Mouse (Mus musculus) right cerebral cortex, adult 2 months (tissue): Measurements from ENCODE around the gene Ksr1.

Source experiments
- DNase-seq, 2 experiments: peaks; one replicate each; pipeline ENCODE4 v3.0.0; 2021 to 2022; ENCODE audit warnings: low spot score in 2 of 2

The Ksr1 gene

DNA sequence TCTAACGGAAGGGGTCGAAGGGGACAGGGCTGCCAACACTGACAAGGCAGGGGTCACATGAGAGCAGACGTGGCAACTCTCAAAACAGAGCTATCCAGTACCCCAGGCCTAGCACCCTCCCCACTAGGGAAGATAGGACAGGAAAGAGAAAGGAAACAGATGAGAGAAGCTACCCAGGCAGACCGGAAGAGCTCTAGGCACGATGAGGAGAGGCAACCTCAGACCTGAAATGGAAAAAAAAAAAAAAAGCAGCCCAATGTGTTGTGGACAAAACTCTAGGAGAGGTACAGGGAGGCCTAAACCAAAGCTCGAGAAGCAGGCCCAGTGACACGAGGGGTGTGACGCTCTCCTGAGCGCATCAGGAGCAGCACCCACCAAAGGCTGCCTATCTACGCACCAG is 23.7 kb downstream of the Ksr1 start:
- no peak for DNase-seq

DNA sequence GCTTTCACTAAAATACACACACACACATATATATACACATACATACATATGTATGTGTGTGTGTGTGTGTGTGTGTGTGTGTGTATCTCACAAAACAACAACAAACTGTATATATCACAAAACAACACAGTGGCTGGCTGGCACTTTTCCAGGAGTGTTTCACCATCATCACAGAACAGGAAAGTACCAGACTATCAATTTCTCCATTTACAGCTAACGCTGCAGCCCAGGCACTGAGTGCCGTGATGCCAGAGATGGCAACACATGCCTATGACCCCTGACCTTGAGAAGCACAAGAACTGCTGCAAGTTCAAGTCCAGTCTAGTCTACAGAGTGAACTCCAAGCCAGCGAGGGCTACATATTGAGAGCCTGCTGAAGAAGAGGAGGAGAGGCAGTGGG is 26.1 kb downstream of the Ksr1 start:
- DNase-seq, result no peak

DNA sequence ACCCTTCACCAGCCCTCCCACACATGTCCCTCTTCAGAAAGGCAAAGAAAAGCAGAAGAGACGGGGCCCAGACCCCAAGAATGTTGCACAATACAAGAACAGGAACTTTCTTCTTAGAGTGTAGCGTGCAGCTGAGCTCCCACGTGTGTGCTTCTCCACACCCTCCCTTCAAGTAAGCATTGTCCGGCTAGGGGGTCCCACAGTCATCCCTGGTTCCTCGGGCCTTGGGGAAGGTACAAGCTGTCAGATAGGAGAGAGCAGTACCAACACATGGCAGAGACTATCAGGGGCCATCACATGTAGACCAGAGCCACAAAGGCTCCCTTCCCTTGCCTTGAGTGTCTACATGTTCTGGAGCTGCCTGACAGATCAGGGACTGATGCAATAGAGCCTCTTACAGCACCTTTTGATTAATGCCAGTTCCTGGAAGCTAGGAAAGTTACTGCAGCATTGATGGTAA is 27.3 kb downstream of the Ksr1 start:
- no peak for DNase-seq

DNA sequence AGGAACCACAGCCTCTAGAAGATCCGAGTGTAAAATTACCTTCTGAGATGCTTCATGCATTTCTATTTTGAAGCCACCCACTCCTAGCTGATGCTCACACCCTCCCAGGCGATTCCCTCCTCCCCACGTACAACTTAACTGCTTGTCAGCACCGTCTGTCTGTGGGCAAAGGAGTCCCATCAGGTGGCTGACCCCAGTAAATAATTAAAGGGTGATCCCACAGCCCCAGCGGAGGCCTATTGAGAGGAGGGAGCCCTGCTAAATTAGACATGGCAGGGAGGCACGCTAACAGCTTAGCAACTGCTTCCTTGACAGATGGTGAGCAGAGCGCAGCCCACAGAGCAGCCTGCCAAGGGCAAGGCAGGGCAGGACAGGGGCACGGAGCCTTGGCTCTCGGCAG is 29.5 kb downstream of the Ksr1 start:
- peak; percentile 63 to 69 for DNase-seq

DNA sequence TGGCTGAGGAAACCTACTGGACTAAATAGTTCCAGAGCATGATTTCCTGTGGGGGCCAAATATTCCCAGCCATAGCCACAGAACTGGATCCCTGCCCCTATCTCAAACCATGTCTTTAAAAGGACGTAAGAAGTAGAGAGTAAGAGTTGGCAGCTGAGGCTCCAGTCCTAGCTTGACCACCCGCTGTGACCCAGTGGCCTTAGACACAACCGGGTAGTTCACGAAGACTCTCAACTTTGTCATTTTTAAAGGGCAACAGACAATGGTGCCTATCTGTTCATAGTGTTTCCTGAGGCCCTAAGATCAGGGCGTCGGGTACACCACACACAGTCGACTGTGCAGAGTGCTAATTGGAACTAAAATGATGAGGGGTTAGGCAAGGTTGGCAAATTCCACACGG is 30.5 kb downstream of the Ksr1 start:
- no peak for DNase-seq

DNA sequence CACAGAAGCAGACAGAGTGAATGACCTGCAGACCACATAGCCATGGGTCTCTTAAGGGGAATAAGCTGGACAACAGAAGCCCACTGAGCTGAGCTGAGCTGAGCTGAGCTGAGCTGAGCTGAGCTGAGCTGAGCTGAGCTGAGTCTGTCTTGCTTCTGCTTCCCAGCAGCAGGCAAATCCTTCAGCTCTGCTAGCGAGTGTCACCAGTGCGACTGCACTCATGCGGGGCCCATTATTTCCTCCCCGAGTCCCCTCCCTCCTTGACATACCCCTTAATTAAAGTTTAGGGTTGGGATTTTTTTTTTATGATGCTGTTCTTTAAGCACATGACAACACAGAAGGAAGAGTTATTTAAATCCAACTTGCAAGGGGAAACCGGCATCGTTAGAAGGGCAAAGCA is 32.1 kb downstream of the Ksr1 start:
- no peak for DNase-seq

DNA sequence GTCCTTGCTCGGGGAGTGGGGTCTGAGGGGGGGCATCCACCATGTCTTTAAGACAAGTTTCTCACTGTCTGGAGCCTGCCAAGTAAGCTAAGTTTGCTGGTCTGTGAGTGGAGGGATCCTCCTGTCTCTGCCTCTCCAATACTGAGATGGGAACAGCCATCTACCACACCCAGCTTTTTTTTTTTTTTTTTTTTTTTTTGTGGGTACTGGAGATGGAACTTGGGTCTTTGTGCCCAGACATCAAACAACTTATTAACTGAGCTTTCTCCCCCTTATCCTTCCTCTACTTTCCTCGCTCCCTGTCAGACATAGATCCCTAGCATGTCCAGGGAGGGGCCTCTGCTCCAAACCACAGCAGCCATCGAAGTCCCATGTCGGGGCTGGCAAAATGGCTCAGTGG is 32.8 kb downstream of the Ksr1 start:
- DNase-seq, result no peak

DNA sequence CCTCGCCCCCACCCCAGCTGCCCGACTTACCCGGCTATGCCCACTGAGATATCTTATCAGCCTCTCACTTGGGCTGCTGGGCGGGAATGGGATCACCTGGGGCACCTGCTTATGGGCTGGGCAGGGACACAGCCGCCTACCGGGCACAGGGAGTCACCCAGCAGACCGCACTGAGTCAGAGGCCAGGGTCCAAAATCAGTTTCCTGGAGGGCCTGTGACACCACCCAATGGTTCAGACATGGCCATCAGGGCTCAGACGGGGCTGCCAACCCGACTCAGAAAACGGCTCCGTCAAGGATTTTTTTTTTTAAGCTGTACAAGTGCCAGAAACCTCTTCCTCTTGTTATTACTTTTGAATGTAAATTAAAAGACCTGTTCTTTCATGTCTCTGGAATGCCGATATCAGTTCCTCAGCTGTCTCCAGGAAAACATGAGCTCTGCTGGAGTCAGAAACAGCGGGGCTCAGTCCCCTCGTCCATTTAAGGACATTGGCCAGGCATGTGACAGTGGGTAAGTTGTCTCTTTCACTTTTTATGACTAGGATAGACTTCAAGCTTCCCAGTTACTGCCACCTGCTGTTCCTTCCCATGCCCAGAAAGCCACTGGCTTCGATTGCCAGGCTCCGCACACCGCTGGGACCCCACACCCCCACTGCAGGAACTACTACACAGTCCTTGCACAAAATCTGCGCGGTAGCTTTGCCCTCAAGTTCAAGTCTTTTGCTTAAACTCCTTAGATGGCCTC is 33.5 kb downstream of the Ksr1 start:
- no peak for DNase-seq

DNA sequence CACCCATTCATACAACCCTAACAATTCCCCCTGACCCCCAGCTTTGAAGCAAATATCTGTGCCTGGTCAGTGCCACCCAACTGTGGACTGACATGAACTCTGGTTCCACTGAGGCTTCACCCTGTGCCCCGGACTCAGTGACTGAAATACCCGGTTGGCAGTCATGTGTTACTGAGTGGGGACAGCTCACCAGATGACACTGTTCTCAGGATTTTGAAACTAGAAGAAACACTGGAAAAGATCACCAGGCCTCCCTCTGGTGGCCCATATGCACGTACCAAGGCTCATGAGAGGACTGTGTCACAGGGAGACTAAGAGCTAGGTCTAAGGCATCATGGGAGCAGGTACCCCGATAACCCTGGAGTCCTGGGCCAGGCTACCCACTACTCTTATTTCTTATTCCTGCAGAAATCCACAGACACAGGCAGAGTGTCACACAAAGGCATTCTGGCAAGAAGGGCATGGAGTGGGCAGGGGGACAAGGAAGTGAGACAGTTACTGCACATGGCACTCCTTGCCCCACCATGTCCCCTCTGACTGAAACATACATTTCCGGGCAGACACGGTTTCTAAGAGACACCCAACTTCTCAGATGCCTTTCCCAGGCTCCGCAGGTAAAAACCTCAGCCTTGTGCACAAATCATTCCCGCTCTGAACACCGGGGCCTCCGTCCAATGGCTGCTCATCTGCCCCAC is 34.2 kb downstream of the Ksr1 start:
- DNase-seq, result no peak

DNA sequence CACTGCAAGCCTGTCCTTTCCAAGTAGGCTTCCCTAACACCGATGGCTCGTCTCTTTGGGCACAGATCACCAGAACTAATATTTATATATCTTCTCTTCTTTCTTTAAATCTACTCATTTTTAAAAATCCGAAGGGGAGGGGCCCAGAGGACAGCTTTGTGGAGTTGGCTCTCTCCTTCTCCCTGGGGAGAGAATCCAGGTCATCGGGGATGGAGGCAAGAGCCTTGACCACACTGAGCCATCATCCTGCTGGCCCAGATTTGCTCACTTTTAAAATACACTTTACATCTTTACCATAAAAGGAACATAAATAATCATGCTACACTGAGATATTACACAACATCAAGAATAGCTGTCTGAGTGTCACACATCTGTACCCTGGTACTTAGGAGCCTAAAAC is 35.8 kb downstream of the Ksr1 start:
- DNase-seq, result no peak

DNA sequence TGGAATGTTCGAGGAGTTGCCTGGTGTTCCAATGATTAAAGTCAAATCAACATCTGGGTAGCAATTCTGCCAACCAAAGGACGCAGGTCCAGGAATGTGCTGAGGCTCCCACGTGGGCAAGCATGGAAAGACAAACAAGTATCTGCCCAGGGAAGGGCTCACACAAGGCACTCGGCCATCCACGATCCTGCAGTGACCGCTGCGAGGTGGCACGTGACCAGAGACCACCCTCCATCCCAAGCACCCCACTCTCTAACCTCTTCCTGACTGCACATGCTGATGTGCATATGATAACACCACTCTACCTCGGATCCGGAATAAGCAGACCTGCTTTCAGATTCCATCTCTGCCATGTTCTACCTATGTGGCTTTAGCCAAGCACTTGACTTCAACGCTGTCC is 38.3 kb downstream of the Ksr1 start:
- no peak for DNase-seq

DNA sequence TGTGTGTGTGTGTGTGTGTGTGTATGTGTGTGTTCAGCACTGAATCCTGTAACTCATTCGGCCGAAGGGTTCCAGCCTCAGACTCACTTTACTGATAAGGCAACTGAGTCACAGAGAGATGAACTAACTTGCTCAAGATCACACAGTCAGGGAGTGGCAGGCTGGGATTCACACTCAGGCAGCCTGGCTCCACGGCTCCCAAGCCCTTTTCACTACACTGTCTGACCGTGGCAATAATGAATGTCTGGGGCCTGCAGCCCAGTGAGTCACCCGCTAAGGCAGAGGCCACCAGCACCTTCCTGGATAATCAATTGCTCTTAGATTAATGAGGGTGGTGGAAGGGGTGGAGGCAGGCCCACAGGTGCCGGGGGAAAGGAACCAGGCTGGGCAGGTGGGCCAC is 41.2 kb downstream of the Ksr1 start:
- DNase-seq, result no peak

DNA sequence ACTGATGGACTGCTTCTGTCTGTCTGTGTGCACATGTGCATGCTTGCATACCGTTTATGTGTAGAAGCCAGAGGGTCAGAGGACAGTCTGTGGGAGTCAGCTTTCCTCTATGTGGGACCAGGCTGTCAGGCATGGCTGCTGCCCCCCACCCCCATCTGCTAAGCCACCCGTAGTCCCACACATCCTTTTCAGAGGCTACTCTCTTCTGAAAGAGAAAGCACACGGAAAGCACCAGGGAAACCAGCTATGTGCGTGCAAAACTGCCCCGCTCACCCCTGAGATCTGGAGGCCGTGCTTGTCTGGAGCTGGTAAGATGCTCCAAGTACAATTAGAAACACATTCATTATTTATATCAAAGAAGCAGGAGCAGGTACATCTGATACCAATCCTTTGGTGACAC is 41.7 kb downstream of the Ksr1 start:
- no peak for DNase-seq

DNA sequence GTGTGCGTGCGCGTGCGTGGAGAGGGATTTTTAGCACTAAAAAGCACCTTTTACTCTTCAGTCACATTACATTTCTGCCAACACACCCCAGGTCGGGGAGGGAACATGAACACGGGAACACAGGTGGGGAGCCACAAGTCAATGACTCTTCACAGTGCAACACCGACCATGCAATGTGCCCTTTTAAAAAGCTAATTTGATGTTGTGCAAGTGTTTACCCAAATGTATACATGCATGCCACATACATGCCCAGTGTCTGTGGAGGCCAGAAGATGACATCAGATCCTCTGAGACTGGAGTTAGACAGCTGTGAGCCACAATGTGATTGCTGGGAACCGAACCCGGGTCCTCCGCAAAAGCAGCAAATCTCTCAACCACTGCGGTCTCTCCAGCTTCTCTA is 42.1 kb downstream of the Ksr1 start:
- DNase-seq, result no peak

DNA sequence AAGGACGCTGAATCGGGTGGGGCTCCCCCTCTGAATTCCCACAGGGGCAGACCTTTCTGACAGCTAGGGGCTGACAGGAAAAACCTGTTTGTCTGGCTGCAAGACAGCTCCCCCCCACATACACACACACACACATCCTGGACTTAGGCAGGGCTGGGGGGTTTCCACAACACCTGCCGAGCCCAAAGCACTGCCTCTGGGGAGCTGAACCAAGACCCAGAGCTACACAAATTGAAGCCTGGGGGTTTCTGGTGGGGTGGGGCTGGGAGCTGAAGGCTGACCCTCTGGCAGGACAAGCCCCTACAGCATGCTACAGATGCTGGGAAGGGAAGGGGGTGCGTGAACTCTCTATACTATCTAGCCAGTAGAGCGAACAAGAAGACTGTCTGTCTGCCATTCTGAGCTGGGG is 42.7 kb downstream of the Ksr1 start:
- no peak for DNase-seq

DNA sequence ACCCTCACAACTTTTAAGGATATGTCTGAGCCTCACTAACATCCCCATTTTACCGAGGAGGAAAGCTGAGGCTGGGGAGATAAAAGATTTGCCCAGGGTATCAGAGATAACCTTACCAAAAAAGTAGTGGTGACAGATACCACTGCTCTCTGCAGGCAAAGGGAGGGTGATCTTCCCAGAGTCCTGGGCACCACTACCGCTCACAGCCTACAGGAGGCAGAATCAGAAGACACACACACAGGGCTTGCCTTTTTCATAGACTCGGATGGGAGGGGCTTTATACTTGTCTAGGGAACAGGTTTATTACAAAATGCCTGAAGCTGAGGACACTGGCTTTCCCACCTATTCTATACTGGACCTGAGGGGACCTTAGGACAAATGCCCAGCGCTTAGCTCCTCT is 43.9 kb downstream of the Ksr1 start:
- no peak for DNase-seq

DNA sequence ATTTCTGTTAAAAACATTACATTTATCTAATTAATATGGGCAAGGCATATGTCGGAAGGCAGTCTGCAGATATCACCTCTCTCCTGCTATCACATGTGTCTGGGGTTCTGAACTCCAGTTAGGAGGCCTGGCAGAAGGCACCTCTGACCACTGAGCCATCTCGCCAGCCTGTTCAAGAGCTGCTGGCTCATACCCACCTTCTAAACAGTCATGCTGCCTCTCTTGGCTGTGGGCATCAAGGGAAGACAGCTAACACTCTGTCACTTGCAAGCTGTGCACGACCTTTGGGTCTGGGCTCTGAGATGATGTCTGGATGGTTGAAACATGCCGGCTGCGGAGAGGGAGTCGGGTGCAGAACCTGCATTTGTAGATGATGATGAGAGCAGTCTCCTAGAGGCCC is 44.6 kb downstream of the Ksr1 start:
- DNase-seq, result no peak

DNA sequence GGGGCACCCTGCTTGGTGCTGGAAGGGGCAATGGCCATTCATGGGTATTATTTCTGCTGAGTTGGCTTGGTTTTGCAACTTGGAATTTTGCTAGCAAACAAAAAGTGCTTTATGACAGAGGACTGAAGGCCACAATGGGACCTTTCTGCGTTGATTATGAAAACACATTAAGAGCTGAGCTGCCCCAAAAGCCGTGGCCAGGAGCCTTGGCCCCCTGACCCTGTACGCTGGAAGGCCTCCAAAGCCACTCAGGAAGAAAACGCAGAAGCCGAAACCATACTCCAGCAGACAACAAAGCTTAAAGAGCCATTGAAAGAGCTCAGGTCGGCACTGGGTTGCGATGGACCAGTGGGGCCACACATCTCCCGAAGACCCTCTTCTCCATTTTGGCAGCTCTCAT is 47.2 kb downstream of the Ksr1 start:
- no peak for DNase-seq

DNA sequence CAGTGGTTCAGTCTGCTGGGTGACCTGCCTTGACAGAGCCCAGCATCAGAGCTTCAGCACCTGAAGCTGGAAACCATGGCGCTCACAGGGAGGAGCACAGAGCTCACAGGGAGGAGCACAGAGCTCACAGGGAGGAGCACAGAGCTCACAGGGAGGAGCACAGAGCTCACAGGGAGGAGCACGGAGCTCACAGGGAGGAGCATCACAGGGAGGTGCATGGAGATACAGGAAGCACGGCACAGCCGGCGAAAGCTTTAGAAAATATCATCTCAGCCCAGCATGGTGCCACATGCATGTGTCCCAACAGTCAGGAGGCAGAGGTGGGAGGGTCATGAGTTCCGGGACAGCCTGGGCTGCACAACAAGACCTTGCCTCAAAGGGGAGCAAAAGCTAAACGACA is 48.5 kb downstream of the Ksr1 start:
- DNase-seq, result no peak

DNA sequence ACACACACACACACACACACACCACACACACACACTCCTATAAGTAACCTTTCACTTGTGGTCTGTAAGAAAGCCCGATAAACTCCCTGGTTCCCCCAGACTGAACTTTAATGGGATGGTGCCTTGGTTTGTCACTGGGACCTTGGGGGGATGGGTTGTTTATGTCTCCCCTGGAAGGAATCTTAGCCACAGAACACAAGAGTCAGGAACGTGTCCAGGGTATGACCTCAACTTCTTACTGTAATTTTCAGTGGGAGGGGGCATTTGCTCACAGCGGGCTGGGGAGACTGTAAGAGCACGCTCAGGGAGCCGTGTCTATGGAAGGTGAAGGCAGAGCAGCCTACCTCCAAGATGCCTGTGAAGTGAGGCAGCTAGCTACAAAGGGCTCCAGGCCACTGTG is 49.5 kb downstream of the Ksr1 start:
- no peak for DNase-seq

DNA sequence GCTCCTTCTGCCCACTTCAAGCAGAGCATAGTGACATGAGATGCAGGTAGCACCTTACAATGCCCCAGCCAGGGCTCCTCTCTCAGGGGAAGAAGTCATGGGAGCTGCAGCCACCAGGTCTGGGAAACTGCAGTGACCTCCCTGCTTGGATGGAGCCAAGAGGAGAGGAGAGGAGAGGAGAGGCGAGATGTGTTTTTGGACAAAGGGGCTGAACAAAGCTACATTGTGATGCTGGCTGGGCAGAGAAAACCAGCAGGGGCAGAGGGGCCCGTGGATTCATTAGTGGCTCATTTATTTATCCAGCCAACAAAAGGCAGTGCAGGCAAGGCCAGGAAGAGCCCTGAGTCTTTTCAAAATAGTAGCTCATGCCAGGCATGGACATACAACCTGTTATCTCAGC is 50.5 kb downstream of the Ksr1 start:
- DNase-seq, result no peak

DNA sequence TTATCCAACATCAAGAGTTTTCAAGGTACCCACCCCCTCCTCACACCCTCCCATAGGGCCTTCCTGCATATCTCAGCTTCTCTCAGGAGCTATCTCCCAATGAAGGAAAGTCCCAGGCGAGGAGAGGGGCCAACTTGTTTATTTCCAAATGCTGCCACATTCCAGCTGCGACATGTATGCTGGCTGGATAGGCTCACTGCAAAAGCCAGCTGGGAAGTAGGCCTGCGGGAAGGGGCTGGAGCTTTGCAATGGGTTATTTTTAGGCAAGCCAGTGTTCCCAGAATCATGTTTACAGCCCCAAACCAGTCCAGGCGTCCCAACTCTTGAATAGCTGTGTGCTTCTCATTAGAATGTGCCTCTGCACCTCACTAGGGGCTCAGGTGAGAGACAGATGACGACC is 51.5 kb downstream of the Ksr1 start:
- DNase-seq, result peak in 1 of 2 experiments; percentile 37

DNA sequence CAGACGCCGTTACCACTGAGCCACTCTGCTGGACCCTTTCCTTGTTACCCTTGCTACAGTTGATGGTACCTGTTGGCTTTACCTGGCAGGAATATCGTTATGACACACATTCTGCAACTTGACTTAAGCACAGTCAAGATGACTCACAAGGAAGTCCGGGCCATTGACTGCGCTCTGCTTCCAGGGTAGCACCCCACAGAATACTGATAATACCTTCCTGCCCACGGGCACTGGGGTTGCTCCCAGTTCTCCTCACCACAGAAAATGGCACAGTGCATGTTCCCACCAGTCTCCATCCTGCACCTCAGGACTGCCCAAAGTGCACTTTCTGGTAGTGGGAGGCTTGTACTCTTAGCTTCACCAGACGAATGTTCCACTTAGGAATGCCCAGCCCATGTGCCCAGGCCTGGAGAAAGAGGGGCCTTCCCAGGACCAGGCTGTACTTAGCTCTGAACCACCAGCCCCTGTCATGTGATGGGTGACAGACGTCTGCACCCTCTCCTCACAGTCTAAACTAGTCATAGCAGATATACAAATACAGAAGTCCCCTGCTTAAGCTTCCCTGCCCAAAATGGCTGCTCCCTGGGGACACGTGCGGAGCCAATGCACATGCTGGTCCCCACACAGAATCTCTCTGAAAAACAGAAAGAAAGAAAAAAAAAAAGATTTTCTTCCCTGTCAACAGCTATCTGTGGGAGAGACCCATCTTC is 52.1 kb downstream of the Ksr1 start:
- no peak for DNase-seq
